Mouse (Mus musculus) limb, embryonic 11.5 days (tissue): ENCODE results near the gene Pcbd2. TPM values are rescaled to one million over a fixed set of nuclear protein-coding genes. Genes with fewer than 3 reads are reported as not detected.
A peak's percentile ranks its signal among the peaks of the same experiment; 100 is the strongest.

Source experiments
- ATAC-seq: fragments of 200-750 bp; cut with Nextera tagmentation; 2 replicates; pipeline ENCODE4 v1.8.0; 2017; ENCODE audit warnings: low read depth; ENCODE audit not compliant: insufficient number of reproducible peaks, low FRiP score, low TSS enrichment
- DNase-seq: peaks from one replicate; pipeline ENCODE4 v3.0.0-alpha.2; 2015; ENCODE audit warnings: low spot score
- H3K27ac ChIP-seq: fragments of 300-500 bp; sonication (generic); replicated peaks from 2 replicates; pipeline ENCODE4 v1.5.1; 2014; ENCODE audit warnings: low read depth, mild to moderate bottlenecking, low read length
- H3K27me3 ChIP-seq: fragments of 300-500 bp; sonication (generic); 2 replicates; pipeline ENCODE4 v1.6.1; 2014; ENCODE audit warnings: mild to moderate bottlenecking, low read length, mixed read lengths; ENCODE audit not compliant: control insufficient read depth, insufficient read depth
- H3K36me3 ChIP-seq: fragments of 300-500 bp; sonication (generic); 2 replicates; pipeline ENCODE4 v1.6.1; 2014; ENCODE audit warnings: mild to moderate bottlenecking, low read length, moderate library complexity, mixed read lengths; ENCODE audit not compliant: control insufficient read depth, insufficient read depth
- H3K4me1 ChIP-seq: fragments of 300-500 bp; sonication (generic); 2 replicates; pipeline ENCODE4 v1.6.1; 2014; ENCODE audit warnings: low read length, mixed read lengths; ENCODE audit not compliant: control insufficient read depth, insufficient read depth
- H3K4me2 ChIP-seq: fragments of 300-500 bp; sonication (generic); 2 replicates; pipeline ENCODE4 v1.6.1; 2014; ENCODE audit warnings: low read depth, mild to moderate bottlenecking, moderate library complexity; ENCODE audit not compliant: severe bottlenecking
- H3K4me3 ChIP-seq: fragments of 300-500 bp; sonication (generic); 2 replicates; pipeline ENCODE4 v1.5.1; 2014; ENCODE audit warnings: low read depth, low read length
- H3K9ac ChIP-seq: fragments of 300-500 bp; sonication (generic); 2 replicates; pipeline ENCODE4 v1.6.1; 2014; ENCODE audit warnings: mild to moderate bottlenecking, low read length
- H3K9me3 ChIP-seq: fragments of 300-500 bp; sonication (generic); 2 replicates; pipeline ENCODE4 v1.6.1; 2016; ENCODE audit warnings: low read length; ENCODE audit not compliant: control insufficient read depth
- WGBS: fragments of 180-500 bp; shearing (Covaris S2); extraction: QIAGEN DNeasy Blood & Tissue Kit; methylation state at CpG from one replicate; pipeline ENCODE4 v1.1.7; 2014; 5-methylcytosine and 5-hydroxymethylcytosine counted together
- polyA plus RNA-seq: library from polyadenylated mRNA; unstranded; fragments of >200 nt; fragmentation: Nextera tagmentation; extraction: Ambion mirVana; gene quantifications from 2 replicates; pipeline ENCODE4 v1.2.1, GENCODE M21; 2014

The Pcbd2 gene
- polyA plus RNA-seq, 1 experiment from 2014 or later: 44.9 TPM

DNA sequence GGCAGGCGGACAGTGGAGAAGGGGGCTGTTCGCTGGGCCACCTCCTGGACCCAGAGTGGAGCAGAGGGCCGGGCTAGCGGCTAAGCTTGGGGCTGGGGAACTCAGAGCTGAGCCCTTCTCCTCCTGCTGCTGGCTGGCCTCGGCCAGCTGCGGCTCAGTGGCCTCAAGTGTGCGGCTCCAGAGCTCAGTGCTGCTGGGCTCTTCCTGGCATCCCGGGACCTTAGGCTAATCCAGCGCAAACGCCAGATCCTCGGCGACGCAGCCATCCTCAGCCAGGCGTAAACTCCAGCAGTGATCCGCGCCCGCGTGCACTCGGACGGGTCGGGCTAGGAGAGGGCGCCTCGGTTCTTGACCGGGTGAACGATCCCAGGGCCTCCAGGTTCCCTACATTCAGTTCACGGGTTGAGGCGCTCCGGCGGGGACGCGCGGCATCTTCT is 98.1 kb downstream of the Pcbd2 start:
- under 1% methylated on average over 32 of the region's 32 CpGs for WGBS
- H3K9ac ChIP-seq: peak overlapping the region; percentile 93
- H3K36me3 ChIP-seq: no peaks in the 10 kb centered on the region
- peaks cover 27% of the 10 kb centered on the region for H3K4me1 ChIP-seq
- ATAC-seq (no peak), DNase-seq (peak; percentile 65)
- H3K27me3 ChIP-seq: peaks cover 41% of the 10 kb centered on the region
- peak overlapping the region; percentile 84 for H3K4me2 ChIP-seq
- H3K4me3 ChIP-seq: peak overlapping the region; percentile 37
- no peaks in the 10 kb centered on the region for H3K9me3 ChIP-seq
- H3K27ac ChIP-seq: peak overlapping the region; percentile 92

DNA sequence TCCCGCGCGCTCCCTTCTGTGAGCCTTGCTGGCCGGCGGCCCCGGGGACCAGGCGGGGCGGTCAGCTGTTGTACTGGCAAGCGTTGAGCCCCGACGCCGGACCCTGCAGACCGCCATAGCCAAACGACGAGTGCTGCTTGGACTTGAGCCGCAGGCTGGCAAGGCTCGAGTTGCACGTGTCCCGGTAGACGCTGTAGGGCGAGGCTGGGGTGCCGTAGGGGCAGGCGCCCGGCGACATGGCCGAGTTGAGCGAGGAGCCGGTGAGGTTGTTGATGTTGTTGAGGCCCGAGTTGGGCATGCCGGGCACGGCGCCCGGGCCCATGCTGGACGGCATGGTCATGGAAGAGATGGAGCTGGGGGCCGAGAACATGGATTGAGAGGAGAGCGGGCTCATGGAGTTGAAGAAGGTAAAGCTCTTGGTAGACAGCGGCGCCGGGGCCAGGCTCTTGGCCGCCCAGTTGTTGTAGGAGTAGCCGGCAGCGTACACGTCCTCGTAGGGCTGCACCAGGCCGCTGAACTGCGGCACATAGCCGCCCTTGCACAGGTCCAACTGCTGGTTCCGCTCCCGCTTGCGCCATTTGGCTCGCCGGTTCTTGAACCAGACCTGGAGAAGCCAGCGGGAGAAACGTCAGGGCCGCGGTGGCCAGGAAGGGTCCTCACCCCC is 99.0 kb downstream of the Pcbd2 start:
- Histone ChIP-seq H3K4me1 (peaks cover 30% of the 10 kb centered on the region), H3K27me3 (peaks cover 47% of the 10 kb centered on the region), H3K4me2 (peak overlapping the region; percentile 84), H3K4me3 (peak overlapping the region; percentile 37), H3K9me3 (no peaks in the 10 kb centered on the region), H3K27ac (peak overlapping the region; percentile 92), H3K9ac (peak overlapping the region; percentile 93), H3K36me3 (no peaks in the 10 kb centered on the region)
- DNase-seq (peak; percentile 76), ATAC-seq (no peak)
- WGBS: under 1% methylated on average over 56 of the region's 56 CpGs

Other genes with a start within 250 kb of the Pcbd2 start
- 299 and 318 TPM in 2 replicates for gene Dbn1, start 239.3 kb upstream of the Pcbd2 start, polyA plus RNA-seq
- 154 and 155 TPM in 2 replicates for gene Pdlim7, start 213.7 kb upstream of the Pcbd2 start, polyA plus RNA-seq
- 1.6 and 2.7 TPM in 2 replicates for gene Dok3, start 198.1 kb upstream of the Pcbd2 start, polyA plus RNA-seq
- 82.5 and 84.0 TPM in 2 replicates for gene Ddx41, start 190.7 kb upstream of the Pcbd2 start, polyA plus RNA-seq
- 47.8 and 50.7 TPM in 2 replicates for gene Fam193b, start 156.2 kb upstream of the Pcbd2 start, polyA plus RNA-seq
- gene Tmed9, start 153.6 kb upstream of the Pcbd2 start, polyA plus RNA-seq: 54.9 and 60.9 TPM in 2 replicates
- gene B4galt7, start 127.5 kb upstream of the Pcbd2 start, polyA plus RNA-seq: 16.9 and 21.3 TPM in 2 replicates
- gene Caml, start 104.4 kb upstream of the Pcbd2 start, polyA plus RNA-seq: 53.8 and 56.3 TPM in 2 replicates
- 60.8 and 61.8 TPM in 2 replicates for gene Ddx46, start 92.3 kb upstream of the Pcbd2 start, polyA plus RNA-seq
- 75.6 and 84.4 TPM in 2 replicates for gene B230219D22Rik, start 34.2 kb upstream of the Pcbd2 start, polyA plus RNA-seq
- gene Txndc15, start 12.7 kb upstream of the Pcbd2 start, polyA plus RNA-seq: 85.9 and 91.7 TPM in 2 replicates
- gene Catsper3, start 57.2 kb downstream of the Pcbd2 start, polyA plus RNA-seq: 0.19 TPM in 1 of 2 replicates, not detected in the other
- gene Pitx1, start 108.8 kb downstream of the Pcbd2 start, polyA plus RNA-seq: 155 and 197 TPM in 2 replicates